Mouse (Mus musculus) liver, embryonic 15.5 days (tissue): ENCODE results near the gene Tbc1d16. TPM values are rescaled to one million over a fixed set of nuclear protein-coding genes. Genes with fewer than 3 reads are reported as not detected.
A peak's percentile ranks its signal among the peaks of the same experiment; 100 is the strongest.
"Not testable (repeated sequence)": the region's sequence is repeated elsewhere in the genome, so short reads cannot be mapped to it uniquely, and the experiment has no call there.

ENCODE experiments used
- ATAC-seq: fragments of 200-750 bp; cut with Nextera tagmentation; 2 replicates; pipeline ENCODE4 v1.8.0; 2017; ENCODE audit warnings: moderate number of reproducible peaks, mild to moderate bottlenecking, moderate library complexity; ENCODE audit not compliant: insufficient read depth
- H3K27ac ChIP-seq: fragments of 300-500 bp; sonication (generic); replicated peaks from 2 replicates; pipeline ENCODE4 v1.5.1; 2015; ENCODE audit warnings: mild to moderate bottlenecking, inconsistent platforms
- H3K27me3 ChIP-seq: fragments of 300-500 bp; sonication (generic); 2 replicates; pipeline ENCODE4 v1.6.1; 2015; ENCODE audit warnings: mild to moderate bottlenecking, inconsistent platforms
- H3K36me3 ChIP-seq: fragments of 300-500 bp; sonication (generic); replicated peaks from 2 replicates; pipeline ENCODE4 v1.6.1; 2015; ENCODE audit warnings: moderate library complexity, mild to moderate bottlenecking, inconsistent platforms
- H3K4me1 ChIP-seq: fragments of 300-500 bp; sonication (generic); replicated peaks from 2 replicates; pipeline ENCODE4 v1.6.1; 2015; ENCODE audit warnings: inconsistent platforms
- H3K4me2 ChIP-seq: fragments of 300-500 bp; sonication (generic); 2 replicates; pipeline ENCODE4 v1.6.1; 2015; ENCODE audit warnings: moderate library complexity, mild to moderate bottlenecking, inconsistent platforms
- H3K4me3 ChIP-seq: fragments of 300-500 bp; sonication (generic); replicated peaks from 2 replicates; pipeline ENCODE4 v1.5.1; 2015; ENCODE audit warnings: mild to moderate bottlenecking, inconsistent platforms
- H3K9ac ChIP-seq: fragments of 300-500 bp; sonication (generic); 2 replicates; pipeline ENCODE4 v1.6.1; 2015; ENCODE audit warnings: moderate library complexity, mild to moderate bottlenecking, inconsistent platforms
- H3K9me3 ChIP-seq: fragments of 300-500 bp; sonication (generic); replicated peaks from 2 replicates; pipeline ENCODE4 v1.6.1; 2016; ENCODE audit warnings: inconsistent platforms
- WGBS: fragments of 180-500 bp; shearing (Covaris S2); methylation state at CpG from one replicate; pipeline ENCODE4 v1.1.7; 2015; ENCODE audit warnings: mixed read lengths; ENCODE audit not compliant: insufficient replicate concordance; 5-methylcytosine and 5-hydroxymethylcytosine counted together
- polyA plus RNA-seq: library from polyadenylated mRNA; unstranded; fragments of >200 nt; fragmentation: Nextera tagmentation; extraction: Ambion mirVana; gene quantifications from 2 replicates; pipeline ENCODE4 v1.2.1, GENCODE M21; 2015

Gene Tbc1d16
- polyA plus RNA-seq, 1 experiment from 2014 or later = 1.6 TPM

DNA sequence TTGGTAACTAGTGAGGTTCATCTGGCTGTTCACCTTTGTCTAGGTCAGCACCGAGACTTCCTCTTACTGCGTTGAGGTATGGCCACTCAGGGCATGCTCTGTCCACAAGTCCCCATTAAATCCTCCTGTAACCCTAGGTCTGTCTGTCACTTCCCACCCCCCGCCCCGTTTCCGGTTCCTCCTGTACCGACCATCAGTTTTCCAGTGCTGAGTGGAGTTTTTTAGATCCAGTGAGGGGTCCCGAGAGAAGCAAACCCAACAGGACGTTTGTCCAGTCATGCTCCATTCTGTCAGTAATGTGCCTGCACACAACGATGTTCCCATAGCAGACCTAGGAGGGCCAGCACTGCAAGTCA, 29.9 kb upstream of the Tbc1d16 start:
- Histone ChIP-seq H3K27ac (no peak overlapping the region), H3K9ac (no peak overlapping the region), H3K4me3 (peak overlapping the region; percentile 36; the same call in 1 of the 2 replicates), H3K36me3 (no peaks in the 10 kb centered on the region), H3K4me1 (peaks cover 4% of the 10 kb centered on the region; the same call in 1 of the 2 replicates), H3K9me3 (no peaks in the 10 kb centered on the region), H3K4me2 (peak overlapping the region; percentile 59), H3K27me3 (no peaks in the 10 kb centered on the region; the same call in 1 of the 2 replicates)
- ATAC-seq = no peak
- 46% methylated on average over 9 of the region's 9 CpGs for WGBS

DNA sequence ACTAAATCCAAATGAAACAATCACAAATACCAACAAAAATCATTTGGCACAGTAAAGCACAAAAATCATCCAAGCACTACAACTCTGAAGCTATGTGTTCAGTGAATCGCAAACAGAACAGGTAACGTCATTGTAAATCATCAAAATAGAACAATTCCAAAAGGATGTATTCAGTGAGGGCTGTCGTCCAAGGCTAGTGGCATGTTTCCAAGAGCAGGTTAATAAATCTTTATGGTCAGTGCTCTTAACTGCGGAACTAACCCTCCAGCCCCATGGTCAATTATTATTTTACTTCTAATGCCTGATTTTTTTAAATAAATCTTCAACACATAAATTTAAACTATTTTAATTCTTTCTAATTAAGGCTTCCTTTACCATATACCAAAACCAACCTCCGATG, 28.3 kb upstream of the Tbc1d16 start:
- not testable (repeated sequence) for H3K4me2 ChIP-seq, H3K9me3 ChIP-seq, H3K27ac ChIP-seq, H3K4me3 ChIP-seq, H3K27me3 ChIP-seq, H3K9ac ChIP-seq, ATAC-seq, H3K36me3 ChIP-seq
- H3K4me1 ChIP-seq = peaks cover 19% of the 10 kb centered on the region
- WGBS = 71% methylated on average over 5 of the region's 5 CpGs

- Histone ChIP-seq H3K4me2 (peak overlapping the region; percentile 49), H3K4me1 (peaks cover 24% of the 10 kb centered on the region), H3K4me3 (no peak overlapping the region), H3K9ac (no peak overlapping the region), H3K27ac (no peak overlapping the region), H3K36me3 (no peaks in the 10 kb centered on the region), H3K27me3 (peaks cover 15% of the 10 kb centered on the region; the same call in 1 of the 2 replicates), H3K9me3 (no peaks in the 10 kb centered on the region)
- WGBS = 1% methylated on average over 22 of the region's 22 CpGs
- peak; percentile 59 for ATAC-seq
These were observed 24.7 kb upstream of the Tbc1d16 start for GRCm38 (mm10) chr11:119252854-119253541.

- Histone ChIP-seq H3K4me3 (no peak overlapping the region), H3K9ac (no peak overlapping the region), H3K27me3 (peaks cover 15% of the 10 kb centered on the region; the same call in 1 of the 2 replicates), H3K27ac (no peak overlapping the region), H3K36me3 (no peaks in the 10 kb centered on the region), H3K9me3 (no peaks in the 10 kb centered on the region), H3K4me2 (no peak overlapping the region), H3K4me1 (peaks cover 23% of the 10 kb centered on the region)
- 34% methylated on average over 17 of the region's 17 CpGs for WGBS
- no peak for ATAC-seq
These were observed 22.7 kb upstream of the Tbc1d16 start for GRCm38 (mm10) chr11:119250998-119251397.

DNA sequence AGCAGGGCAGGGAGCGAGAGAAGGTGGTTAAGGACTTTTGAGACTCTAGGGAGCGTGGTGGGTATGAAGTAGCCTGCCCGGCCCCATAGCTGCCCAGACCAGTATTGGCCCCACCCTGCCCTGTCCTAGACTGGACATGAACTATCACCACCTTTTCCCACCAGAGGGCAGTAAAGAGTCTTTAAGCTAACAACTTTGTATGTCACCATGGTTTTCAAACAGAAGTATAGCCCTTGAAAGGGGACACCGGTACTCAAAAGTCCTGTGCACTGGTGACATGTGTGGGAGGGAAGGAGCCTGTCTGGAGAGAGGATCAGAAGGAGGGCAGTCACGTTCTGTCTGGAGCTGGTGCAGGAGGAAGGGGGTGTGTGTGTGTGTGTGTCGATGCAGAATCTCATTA, 20.7 kb upstream of the Tbc1d16 start:
- ATAC-seq = no peak
- peaks cover 15% of the 10 kb centered on the region; the same call in 1 of the 2 replicates for H3K27me3 ChIP-seq

GRCm38 (mm10) chr11:119245543-119245942, 17.2 kb upstream of the Tbc1d16 start:
- H3K27ac ChIP-seq, H3K4me3 ChIP-seq, H3K27me3 ChIP-seq, H3K4me1 ChIP-seq, ATAC-seq, H3K9ac ChIP-seq, H3K36me3 ChIP-seq, H3K4me2 ChIP-seq, H3K9me3 ChIP-seq: not testable (repeated sequence)
- 69% methylated on average over 6 of the region's 6 CpGs for WGBS

More for the DNA sequence above, 20.7 kb upstream of the Tbc1d16 start:
- WGBS = 18% methylated on average over 6 of the region's 6 CpGs
- Histone ChIP-seq H3K27ac (no peak overlapping the region), H3K9ac (no peak overlapping the region), H3K9me3 (no peaks in the 10 kb centered on the region), H3K4me3 (no peak overlapping the region), H3K4me1 (peaks cover 23% of the 10 kb centered on the region), H3K36me3 (no peaks in the 10 kb centered on the region), H3K4me2 (no peak overlapping the region)

DNA sequence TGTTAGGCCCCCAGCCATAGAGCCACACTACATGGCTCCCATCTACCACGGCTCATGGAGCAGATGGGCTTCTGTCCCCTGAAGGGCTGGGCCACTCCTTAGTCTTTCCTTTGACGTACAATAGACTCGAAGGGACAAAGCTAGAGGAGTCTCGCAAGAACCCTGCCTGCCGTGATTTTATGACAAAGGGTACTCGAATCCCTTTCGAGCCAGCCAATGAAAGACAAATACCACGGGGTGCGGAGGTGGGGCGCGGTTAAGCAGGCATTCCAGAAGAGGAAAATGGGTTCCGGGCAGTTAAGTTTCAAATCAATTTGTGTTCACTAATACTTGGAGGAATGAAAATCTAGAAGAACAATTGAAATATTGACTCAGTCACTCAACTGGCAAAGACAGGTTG, 11.2 kb upstream of the Tbc1d16 start:
- 82% methylated on average over 12 of the region's 12 CpGs for WGBS
- H3K4me2 ChIP-seq = no peak overlapping the region
- peaks cover 14% of the 10 kb centered on the region for H3K4me1 ChIP-seq
- H3K9me3 ChIP-seq = no peaks in the 10 kb centered on the region
- no peak overlapping the region for H3K9ac ChIP-seq
- no peak overlapping the region for H3K27ac ChIP-seq
- H3K4me3 ChIP-seq = no peak overlapping the region
- no peaks in the 10 kb centered on the region for H3K36me3 ChIP-seq
- no peak for ATAC-seq
- H3K27me3 ChIP-seq = peaks cover 5% of the 10 kb centered on the region; the same call in 1 of the 2 replicates

- Histone ChIP-seq H3K9me3 (no peaks in the 10 kb centered on the region), H3K27ac (no peak overlapping the region), H3K4me1 (peaks cover 14% of the 10 kb centered on the region), H3K27me3 (peaks cover 5% of the 10 kb centered on the region; the same call in 1 of the 2 replicates), H3K4me3 (peak overlapping the region; percentile 42), H3K9ac (no peak overlapping the region), H3K4me2 (peak overlapping the region; percentile 68), H3K36me3 (no peaks in the 10 kb centered on the region)
- WGBS = 4% methylated on average over 11 of the region's 11 CpGs
- peak; percentile 49 for ATAC-seq
These were observed 10.0 kb upstream of the Tbc1d16 start for GRCm38 (mm10) chr11:119238305-119238721.

GRCm38 (mm10) chr11:119237568-119238304, 9.4 kb upstream of the Tbc1d16 start:
- peak overlapping the region; percentile 68 for H3K4me2 ChIP-seq
- no peak overlapping the region for H3K9ac ChIP-seq
- peak overlapping the region; percentile 42 for H3K4me3 ChIP-seq
- peaks cover 5% of the 10 kb centered on the region; the same call in 1 of the 2 replicates for H3K27me3 ChIP-seq
- peaks cover 14% of the 10 kb centered on the region for H3K4me1 ChIP-seq
- ATAC-seq = peak; percentile 55
- H3K36me3 ChIP-seq = no peaks in the 10 kb centered on the region
- no peak overlapping the region for H3K27ac ChIP-seq
- H3K9me3 ChIP-seq = no peaks in the 10 kb centered on the region
- WGBS = 10% methylated on average over 20 of the region's 20 CpGs

- H3K36me3 ChIP-seq = no peaks in the 10 kb centered on the region
- H3K4me2 ChIP-seq = no peak overlapping the region
- no peak overlapping the region for H3K4me3 ChIP-seq
- no peaks in the 10 kb centered on the region for H3K9me3 ChIP-seq
- H3K27ac ChIP-seq = no peak overlapping the region
- H3K9ac ChIP-seq = no peak overlapping the region
- ATAC-seq = no peak
- H3K4me1 ChIP-seq = peaks cover 14% of the 10 kb centered on the region
- peaks cover 5% of the 10 kb centered on the region; the same call in 1 of the 2 replicates for H3K27me3 ChIP-seq
- WGBS = 52% methylated on average over 3 of the region's 3 CpGs
These were observed 8.7 kb upstream of the Tbc1d16 start for GRCm38 (mm10) chr11:119237007-119237406.

- Histone ChIP-seq H3K27ac (no peak overlapping the region), H3K27me3 (peaks cover 10% of the 10 kb centered on the region; the same call in 1 of the 2 replicates), H3K36me3 (no peaks in the 10 kb centered on the region), H3K4me1 (peaks cover 14% of the 10 kb centered on the region), H3K4me3 (no peak overlapping the region), H3K9ac (no peak overlapping the region), H3K9me3 (no peaks in the 10 kb centered on the region), H3K4me2 (no peak overlapping the region)
- WGBS = 29% methylated on average over 8 of the region's 8 CpGs
- no peak for ATAC-seq
These were observed 8.1 kb upstream of the Tbc1d16 start for GRCm38 (mm10) chr11:119236354-119236753.
